Mouse (Mus musculus): Measurements from ENCODE around the gene Trex2. TPM values are rescaled to one million over a fixed set of nuclear protein-coding genes. Genes with fewer than 3 reads are reported as not detected.
A peak's percentile ranks its signal among the peaks of the same experiment; 100 is the strongest.
"Not testable (repeated sequence)": the region's sequence is repeated elsewhere in the genome, so short reads cannot be mapped to it uniquely, and the experiment has no call there.

Gene Trex2
- total RNA-seq, 2 experiments from 2014 or later: not detected

DNA sequence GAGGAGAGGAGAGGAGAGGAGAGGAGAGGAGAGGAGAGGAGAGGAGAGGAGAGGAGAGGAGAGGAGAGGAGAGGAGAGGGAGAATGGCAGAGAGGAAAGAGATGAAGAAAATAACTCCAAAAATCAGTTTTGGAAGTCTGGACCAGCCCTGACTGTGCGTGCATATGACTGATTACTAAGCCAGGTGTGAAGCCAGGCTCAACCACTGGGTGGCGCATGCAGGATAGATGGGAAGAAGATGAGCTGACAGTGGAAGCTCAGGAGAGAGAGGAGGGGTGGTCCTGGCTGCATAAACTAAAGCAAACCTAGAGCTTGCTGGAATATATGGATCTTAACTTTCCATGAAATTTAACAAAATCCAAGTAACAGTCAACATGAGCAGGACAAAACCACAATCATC lies 16.8 kb upstream of the Trex2 start:
- intact Hi-C loops (cut with DNase I): loop anchor here (2.0 kb wide), 1 partner anchor 45 kb away; no protein-coding TSS in a partner anchor
- DNase-seq (ENCODE audit: low spot score in 2 of 2): peak; percentile 42 to 54

DNA sequence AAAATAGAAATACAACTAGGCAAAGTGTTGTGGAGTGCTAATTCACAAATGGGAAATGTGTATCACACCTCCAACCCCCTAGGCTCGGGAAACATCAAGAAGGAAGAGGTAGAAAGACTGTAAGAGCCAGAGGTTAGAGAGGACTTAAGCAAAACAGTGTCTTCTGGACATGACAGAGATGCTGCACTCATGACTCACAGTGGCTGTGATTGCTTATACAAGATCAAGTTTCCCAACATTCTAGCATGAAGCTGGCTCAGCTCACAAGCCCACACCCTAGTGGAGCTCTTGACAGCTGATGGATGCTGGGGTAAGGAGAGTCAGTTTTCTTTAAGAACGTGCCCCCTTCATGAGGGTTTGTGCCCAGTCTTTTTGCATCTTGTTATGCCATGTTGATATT lies 6.3 kb upstream of the Trex2 start:
- intact Hi-C loops (cut with DNase I): no loop called here
- peak in 1 of 2 experiments; percentile 44 for DNase-seq (ENCODE audit: low spot score in 2 of 2)

DNA sequence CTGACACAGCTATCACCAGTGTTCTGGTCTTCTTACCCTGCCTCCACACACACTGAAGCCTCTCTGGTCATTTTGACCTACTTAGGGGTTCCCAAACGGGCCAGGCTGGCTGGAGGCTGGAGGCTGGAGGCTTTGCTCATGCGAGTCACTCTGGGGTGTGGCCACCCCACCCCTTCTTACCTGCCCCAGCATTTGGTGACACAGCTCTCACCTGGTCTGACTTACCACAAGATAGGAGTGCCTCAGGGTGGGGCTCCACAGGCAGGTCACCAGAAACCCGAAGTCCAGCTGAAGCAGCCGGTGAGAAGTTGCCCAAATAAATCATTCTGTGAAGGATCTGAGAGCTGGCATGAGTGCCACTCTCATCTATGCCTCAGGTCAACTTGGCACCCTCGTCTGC lies 2.3 kb downstream of the Trex2 start:
- DNase-seq (ENCODE audit: low spot score in 2 of 2): no peak
- intact Hi-C loops (cut with DNase I): loop anchor here (10.0 kb wide), 1 partner anchor 378 kb away; no protein-coding TSS in a partner anchor

DNA sequence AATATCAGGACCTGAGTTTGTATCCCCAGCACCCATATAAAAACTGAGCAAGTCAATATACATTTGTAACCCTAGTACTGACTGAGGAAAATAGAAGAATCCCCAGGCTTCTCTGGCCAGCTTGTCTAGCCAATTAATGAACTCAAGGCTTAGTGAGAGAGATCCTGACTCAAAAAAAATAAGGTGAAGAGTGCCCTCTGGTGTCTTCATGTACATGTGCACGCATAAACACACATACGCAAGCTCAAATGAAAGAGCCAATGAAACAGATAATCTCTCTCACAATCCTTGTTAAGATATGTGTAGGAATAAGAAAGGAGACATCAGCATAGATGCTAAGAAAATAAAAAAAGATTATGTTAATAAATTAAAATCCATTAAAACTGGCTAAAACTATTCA lies 5.1 kb downstream of the Trex2 start:
- intact Hi-C loops (cut with DNase I): loop anchor here (1.0 to 10.0 kb wide), 2 partner anchors 118 to 375 kb away; no protein-coding TSS in a partner anchor
- DNase-seq (ENCODE audit: low spot score in 2 of 2): peak in 1 of 2 experiments; percentile 22

DNA sequence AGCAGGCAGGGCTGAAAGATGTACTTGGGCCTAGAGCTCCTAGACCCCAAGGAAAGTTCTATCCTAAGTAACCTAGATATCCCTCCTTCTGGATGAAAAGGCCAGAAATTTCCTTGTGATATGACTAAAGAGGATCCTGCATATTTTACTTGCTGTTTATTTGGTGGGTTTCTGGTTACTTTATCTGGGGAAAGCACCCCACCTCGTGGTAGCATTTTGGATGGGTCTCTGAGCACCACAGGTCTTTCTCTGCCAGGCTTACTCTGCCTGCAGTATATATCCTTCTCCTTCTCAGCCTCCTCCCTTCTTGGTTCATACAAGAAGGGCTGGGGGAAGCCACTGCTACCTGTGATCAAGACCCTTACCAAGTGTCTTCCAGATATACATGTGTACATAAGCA lies 22.4 kb downstream of the Trex2 start:
- intact Hi-C loops (cut with DNase I): no loop called here
- peak in 1 of 2 experiments; percentile 1 for DNase-seq (ENCODE audit: low spot score in 2 of 2)

DNA sequence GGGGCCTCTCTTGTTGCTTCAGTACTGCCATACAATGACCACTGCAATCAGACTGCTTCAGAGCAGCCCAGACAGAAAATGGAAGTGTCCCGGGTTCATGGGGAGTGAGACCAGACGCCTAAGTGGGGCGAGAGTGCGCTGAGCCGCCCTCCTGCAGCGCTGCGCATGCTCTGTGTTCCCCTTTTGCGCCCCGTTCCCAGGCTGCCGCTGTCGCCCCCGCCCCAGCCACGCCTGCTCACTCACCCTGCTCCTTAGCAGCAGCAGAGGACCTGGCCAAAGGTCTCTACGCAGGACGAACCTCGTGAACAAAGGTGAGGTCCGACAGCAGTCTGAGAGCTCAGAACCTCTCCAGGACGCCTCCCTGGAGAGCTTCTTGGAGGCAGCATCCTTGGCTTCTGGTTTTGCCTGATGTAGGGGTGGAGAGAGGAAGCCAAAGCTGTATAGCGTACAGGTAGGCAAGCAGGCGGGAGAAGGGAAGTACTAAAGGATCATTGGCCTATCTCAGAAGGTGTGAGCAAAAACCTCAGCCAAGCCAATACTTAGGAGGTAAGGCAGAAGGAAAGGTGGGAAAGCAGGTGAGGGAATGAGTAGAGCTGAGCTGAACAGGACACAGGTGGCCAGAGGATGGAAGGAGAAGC lies 24.1 kb downstream of the Trex2 start, which contains the start of gene Zfp92:
TSS of gene Zfp92 (plus strand) at position 217 of the 638 bp plus-strand sequence.
- peak; percentile 10 to 18 for DNase-seq (ENCODE audit: low spot score in 2 of 2)
- intact Hi-C loops (cut with DNase I): no loop called here

DNA sequence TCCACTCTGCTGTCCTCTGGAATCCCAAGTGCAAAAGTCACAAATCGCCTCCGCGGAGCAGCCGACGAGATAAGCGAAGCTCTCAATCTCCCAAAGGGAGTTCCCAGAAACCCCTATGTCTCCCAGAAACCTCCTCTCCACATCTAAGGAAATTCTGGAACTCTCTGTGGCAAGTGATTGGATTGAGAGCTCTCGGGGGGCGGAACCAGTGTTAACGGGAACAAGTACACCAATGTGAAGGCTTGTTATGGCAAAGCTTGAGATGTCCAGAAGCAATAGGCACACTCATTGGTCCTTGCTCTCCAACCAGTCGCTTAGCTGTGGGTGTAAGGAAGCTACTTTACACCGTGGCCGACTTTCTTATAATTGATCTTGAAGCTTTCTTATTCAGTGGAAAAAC lies 33.5 kb downstream of the Trex2 start:
- intact Hi-C loops (cut with DNase I): no loop called here
- DNase-seq (ENCODE audit: low spot score in 2 of 2): no peak

DNA sequence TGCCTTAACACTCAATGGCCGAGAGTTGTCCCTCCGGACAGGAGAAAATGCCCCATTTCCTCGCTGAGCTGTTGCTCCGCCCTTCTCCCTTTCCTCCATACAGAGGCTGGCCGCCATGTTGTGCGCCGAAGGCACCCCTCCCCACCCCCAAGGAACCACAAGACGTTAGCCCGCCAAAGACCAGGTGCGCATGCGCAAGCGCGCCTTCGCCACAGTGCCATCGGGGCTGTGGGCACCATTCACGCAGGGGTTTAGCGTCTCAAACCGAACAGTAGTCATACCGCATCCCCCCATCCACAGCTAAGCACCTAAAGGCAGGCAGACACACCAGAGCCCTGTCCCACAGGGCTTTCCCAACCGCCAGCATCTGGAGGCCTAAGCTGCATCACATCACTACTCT lies 34.2 kb downstream of the Trex2 start:
- intact Hi-C loops (cut with DNase I): no loop called here
- DNase-seq (ENCODE audit: low spot score in 2 of 2): no peak

DNA sequence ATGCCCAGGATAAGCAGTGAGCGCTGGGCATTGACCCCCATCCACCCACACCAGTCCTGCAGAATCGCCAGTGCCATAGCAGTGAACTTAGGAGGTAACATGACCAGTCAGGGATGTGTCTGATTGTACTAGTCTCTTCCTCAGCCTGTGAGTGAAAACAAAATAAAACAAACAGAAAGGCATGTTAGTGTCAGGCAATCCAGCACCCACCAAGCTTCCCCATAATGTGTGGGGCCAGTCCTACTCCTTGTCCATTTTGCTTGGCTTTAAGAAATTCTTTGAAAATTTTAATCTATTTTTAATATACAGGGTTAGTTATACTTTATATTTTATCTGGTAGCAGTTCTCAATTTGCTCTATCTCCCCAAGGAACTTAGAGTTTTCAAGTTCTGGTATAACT lies 36.5 kb downstream of the Trex2 start, which contains the start of gene Gm18336:
TSS of gene Gm18336 (minus strand) at position 101 of the 400 bp plus-strand sequence.
- intact Hi-C loops (cut with DNase I): not testable (repeated sequence)

DNA sequence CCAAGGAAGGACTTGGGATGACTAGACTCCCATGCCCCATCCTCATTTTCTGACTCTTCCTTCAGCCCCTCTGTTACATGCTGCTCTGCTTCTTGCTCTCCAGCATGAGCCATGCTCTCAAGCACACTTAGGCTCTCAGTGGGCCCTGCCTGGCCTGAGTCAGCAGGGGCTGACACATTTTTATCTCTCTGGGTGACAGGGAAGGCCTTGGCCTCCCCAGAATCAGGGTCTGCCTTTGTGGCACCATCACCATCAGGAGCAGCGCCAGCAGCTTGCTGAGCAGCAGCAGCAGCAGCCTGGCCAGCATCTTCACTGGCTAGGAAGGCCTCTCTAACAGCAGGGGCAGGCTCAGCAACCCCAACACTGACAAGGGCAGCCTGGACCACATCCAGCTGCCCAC lies 38.7 kb downstream of the Trex2 start:
- intact Hi-C loops (cut with DNase I): no loop called here
- DNase-seq (ENCODE audit: low spot score in 2 of 2): no peak

More for the DNA sequence above, 36.5 kb downstream of the Trex2 start, which contains the start of gene Gm18336:
- DNase-seq (ENCODE audit: low spot score in 2 of 2): not testable (repeated sequence)

DNA sequence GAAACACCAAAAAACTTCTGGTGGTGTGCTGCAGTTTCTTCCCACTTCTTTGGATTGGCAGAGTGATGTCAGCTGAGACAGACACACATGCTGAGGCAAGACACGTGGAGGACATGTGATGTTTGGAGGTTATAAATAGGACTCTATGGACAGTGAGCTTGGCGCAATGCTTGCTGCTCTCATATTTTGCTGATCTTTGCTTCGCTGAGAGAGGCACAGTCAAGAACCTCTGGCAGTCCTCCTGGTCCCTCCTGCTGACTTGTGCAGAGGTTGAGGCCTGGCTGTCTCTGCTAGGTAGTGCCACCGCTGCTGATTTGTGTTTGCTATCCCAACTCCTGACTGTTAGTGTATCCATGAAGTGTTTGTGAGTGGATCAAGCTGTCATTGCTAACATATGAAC lies 43.7 kb downstream of the Trex2 start:
- intact Hi-C loops (cut with DNase I): no loop called here
- no peak for DNase-seq (ENCODE audit: low spot score in 2 of 2)

DNA sequence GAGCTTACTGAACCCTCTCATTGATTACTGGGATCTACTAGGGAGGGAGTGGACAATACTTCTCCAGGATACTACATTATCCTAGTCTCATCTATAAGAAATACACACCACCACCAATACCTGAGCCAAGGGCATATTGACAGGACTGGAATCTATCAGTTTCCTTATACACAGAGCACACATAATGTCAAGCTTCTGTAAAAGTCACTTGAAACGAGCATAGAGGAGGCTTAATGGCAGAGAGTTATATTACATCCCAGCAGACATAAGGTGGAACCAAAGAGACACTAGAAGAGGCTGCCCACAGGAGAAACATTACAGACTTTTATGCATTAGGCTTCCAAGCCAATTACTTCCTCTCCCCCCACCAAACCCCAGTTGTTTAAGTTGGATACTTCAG lies 50.2 kb downstream of the Trex2 start:
- intact Hi-C loops (cut with DNase I): no loop called here
- no peak for DNase-seq (ENCODE audit: low spot score in 2 of 2)

DNA sequence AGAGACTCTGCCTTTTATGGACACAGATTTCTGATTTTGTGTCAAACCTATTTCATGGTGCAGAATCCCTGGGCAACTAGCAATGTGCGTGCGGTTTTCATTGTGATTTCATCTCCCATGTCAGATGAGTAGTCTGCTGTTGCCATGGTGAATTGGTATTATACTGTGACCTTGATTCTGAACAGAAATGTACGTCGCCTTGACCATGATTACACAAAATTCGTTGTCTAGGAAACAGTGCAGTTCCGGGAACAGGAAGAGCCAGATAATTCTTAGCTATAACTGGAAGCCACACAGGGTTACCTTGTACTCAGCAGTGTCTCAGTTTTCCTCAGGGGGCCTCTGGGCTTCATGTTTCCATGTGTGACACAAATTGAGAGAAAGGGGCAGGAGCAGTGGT lies 50.7 kb downstream of the Trex2 start:
- peak; percentile 4 to 10 for DNase-seq (ENCODE audit: low spot score in 2 of 2)

More for the DNA sequence above, 50.7 kb downstream of the Trex2 start:
- intact Hi-C loops (cut with DNase I): no loop called here

Other genes with a start within 250 kb of the Trex2 start
- gene Xlr3b, start 243.1 kb downstream of the Trex2 start, total RNA-seq (2021): 1 to 10 TPM; 5.1 to 8.5 TPM
- gene Xlr4b, start 221.0 kb downstream of the Trex2 start, total RNA-seq (2021): under 1 TPM; 0.53 to 0.55 TPM
- 10 to 100 TPM; 15.0 to 21.2 TPM for gene F8a, start 207.1 kb downstream of the Trex2 start, total RNA-seq (2021)
- gene Xlr4c, start 192.2 kb downstream of the Trex2 start, total RNA-seq (2021): not detected
- gene Xlr3c, start 170.0 kb downstream of the Trex2 start, total RNA-seq (2021): not detected
- not detected for gene Xlr5a, start 142.4 kb downstream of the Trex2 start, total RNA-seq (2021)
- gene Xlr5c, start 142.4 kb downstream of the Trex2 start, total RNA-seq (2021): not detected
- gene Gm45015, start 98.5 kb downstream of the Trex2 start, total RNA-seq (2021): not detected
- gene Zfp275, start 92.7 kb downstream of the Trex2 start, total RNA-seq (2021): 10 to 100 TPM; 16.6 to 19.0 TPM
- under 1 TPM in 1 of 2 experiments, not detected in 1; 0.23 TPM for gene Gm18336, start 36.6 kb downstream of the Trex2 start, total RNA-seq (2021)
- gene Zfp92, start 24.2 kb downstream of the Trex2 start, total RNA-seq (2021): 1 to 10 TPM; 1.4 to 2.3 TPM
- 1 to 10 TPM; 4.3 to 7.0 TPM for gene Haus7, start 23.7 kb upstream of the Trex2 start, total RNA-seq (2021)
- 10 to 100 TPM; 17.4 to 20.3 TPM for gene Bgn, start 48.3 kb upstream of the Trex2 start, total RNA-seq (2021)
- 10 to 100 TPM; 94.7 to 95.0 TPM for gene Atp2b3, start 67.7 kb upstream of the Trex2 start, total RNA-seq (2021)
- gene Dusp9, start 204.1 kb upstream of the Trex2 start, total RNA-seq (2021): 1 to 10 TPM in 1 of 2 experiments, under 1 TPM in 1; 0.76 to 1.2 TPM
- 100 to 1,000 TPM in 1 of 2 experiments, 10 to 100 TPM in 1; 95.7 to 111 TPM for gene Pnck, start 224.8 kb upstream of the Trex2 start, total RNA-seq (2021)
- 100 to 1,000 TPM in 1 of 2 experiments, 10 to 100 TPM in 1; 91.1 to 101 TPM for gene Slc6a8, start 237.8 kb upstream of the Trex2 start, total RNA-seq (2021)